Mouse (Mus musculus): ENCODE data around the gene Cdc20.

DNA sequence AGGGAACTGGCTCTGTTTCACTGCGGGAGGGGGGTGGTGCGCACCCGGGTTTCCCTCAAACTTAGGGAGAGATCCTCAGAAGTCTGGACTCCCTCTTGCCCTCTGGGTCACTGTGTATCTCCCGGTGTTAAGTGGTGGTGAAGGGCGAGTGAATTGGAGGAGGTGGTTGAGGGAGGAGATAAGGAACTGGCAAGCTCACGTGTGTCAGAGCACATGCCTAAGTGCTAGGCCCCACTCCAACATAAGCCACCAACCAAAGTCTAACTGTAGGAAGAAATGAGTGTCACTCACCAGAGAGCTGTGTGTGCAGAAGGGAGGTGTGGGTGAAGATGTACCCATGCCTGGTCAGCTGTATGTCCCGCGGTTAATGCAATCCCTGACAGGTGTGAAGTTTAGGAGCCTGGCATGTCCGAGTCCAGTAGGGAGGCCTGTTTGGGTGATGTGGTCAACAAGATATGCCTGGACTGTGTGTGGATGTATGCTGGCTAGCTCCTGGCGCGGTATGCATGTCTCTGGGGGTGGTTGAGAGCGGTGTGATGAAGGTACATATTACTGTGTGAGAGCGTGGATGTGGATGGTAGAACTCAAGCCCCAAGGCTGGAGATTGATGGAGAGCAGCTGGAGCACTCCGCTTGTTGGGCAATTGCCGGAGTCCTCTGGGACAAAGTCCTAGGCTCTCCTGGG, 8.5 kb downstream of the Cdc20 start:
- TF ChIP-seq CTCF (IDR thresholded peaks at IDR 0.05; ENCODE audit: extremely low read depth, insufficient read depth, low read length) (no peak), POLR2A (IDR thresholded peaks at IDR 0.05; ENCODE audit: extremely low read depth, insufficient read depth, low read length) (no peak)
